Mouse (Mus musculus) lung, postnatal 0 days (tissue): ENCODE data around the gene Kif20b. TPM values are rescaled to one million over a fixed set of nuclear protein-coding genes. Genes with fewer than 3 reads are reported as not detected.
A peak's percentile ranks its signal among the peaks of the same experiment; 100 is the strongest.

Experiments used
- ATAC-seq: fragments of 200-750 bp; cut with Nextera tagmentation; 2 replicates; pipeline ENCODE4 v1.8.0; 2017; ENCODE audit warnings: moderate library complexity
- DNase-seq: peaks from one replicate; pipeline ENCODE4 v3.0.0-alpha.2; 2016; ENCODE audit warnings: low spot score
- H3K27ac ChIP-seq: fragments of 300-500 bp; sonication (generic); 2 replicates; pipeline ENCODE4 v1.5.1; 2014; ENCODE audit warnings: antibody characterized with exemption, mild to moderate bottlenecking, low read length, mixed read lengths
- H3K27me3 ChIP-seq: fragments of 300-500 bp; sonication (generic); replicated peaks from 2 replicates; pipeline ENCODE4 v1.6.1; 2014; ENCODE audit warnings: low read length, mixed read lengths; ENCODE audit not compliant: insufficient read depth
- H3K36me3 ChIP-seq: fragments of 300-500 bp; sonication (generic); 2 replicates; pipeline ENCODE4 v1.6.1; 2014; ENCODE audit warnings: low read length, mixed read lengths; ENCODE audit not compliant: insufficient read depth
- H3K4me1 ChIP-seq: fragments of 300-500 bp; sonication (generic); 2 replicates; pipeline ENCODE4 v1.6.1; 2014; ENCODE audit warnings: antibody characterized with exemption, low read depth, low read length, mixed read lengths; ENCODE audit not compliant: insufficient read depth
- H3K4me2 ChIP-seq: fragments of 300-500 bp; sonication (generic); replicated peaks from 2 replicates; pipeline ENCODE4 v1.6.1; 2014; ENCODE audit warnings: low read depth, mild to moderate bottlenecking, low read length, moderate library complexity, mixed read lengths
- H3K4me3 ChIP-seq: fragments of 300-500 bp; sonication (generic); 2 replicates; pipeline ENCODE4 v1.5.1; 2014; ENCODE audit warnings: low read depth, low read length
- H3K9ac ChIP-seq: fragments of 300-500 bp; sonication (generic); replicated peaks from 2 replicates; pipeline ENCODE4 v1.6.1; 2014; ENCODE audit warnings: low read depth, mild to moderate bottlenecking
- H3K9me3 ChIP-seq: fragments of 300-500 bp; sonication (generic); 2 replicates; pipeline ENCODE4 v1.6.1; 2016; ENCODE audit warnings: low read length, mixed read lengths
- CTCF ChIP-seq: IDR thresholded peaks from 2 replicates; pipeline ENCODE4 v1.5.1; 2016; ENCODE audit warnings: antibody characterized with exemption, mild to moderate bottlenecking
- EP300 ChIP-seq: IDR thresholded peaks from 2 replicates; pipeline ENCODE4 v1.6.1; 2016; ENCODE audit warnings: antibody characterized with exemption, mild to moderate bottlenecking, control low read depth
- WGBS: fragments of 180-500 bp; shearing (Covaris S2); extraction: QIAGEN DNeasy Blood & Tissue Kit; methylation state at CpG from one replicate; pipeline ENCODE4 v1.1.7; 2014; 5-methylcytosine and 5-hydroxymethylcytosine counted together
- polyA plus RNA-seq: library from polyadenylated mRNA; unstranded; fragments of >200 nt; fragmentation: Nextera tagmentation; extraction: Ambion mirVana; gene quantifications from 2 replicates; pipeline ENCODE4 v1.2.1, GENCODE M21; 2015

Kif20b gene
- polyA plus RNA-seq, 1 experiment from 2014 or later, result 4.2 TPM

DNA sequence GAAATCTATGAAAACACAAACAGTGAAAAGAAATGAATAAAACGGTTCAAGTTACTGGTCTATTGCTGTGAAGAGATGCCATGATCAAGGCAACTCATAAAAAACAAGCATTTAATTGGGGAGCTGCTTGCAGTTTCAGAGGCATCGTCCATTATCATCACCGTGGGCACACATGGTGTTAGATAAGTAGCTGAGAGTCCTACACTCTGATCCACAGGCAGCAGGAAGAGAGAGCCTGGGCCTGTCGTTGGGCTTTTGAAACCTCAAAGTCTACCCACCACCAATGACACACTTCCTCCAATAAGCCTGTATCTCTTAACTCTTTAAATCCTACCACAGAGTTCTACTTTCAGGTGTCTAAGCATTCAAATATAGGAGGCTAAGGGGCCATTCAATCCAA lies 27.1 kb upstream of the Kif20b start:
- no peak for TF ChIP-seq CTCF
- TF ChIP-seq EP300, result no peak
- H3K27ac ChIP-seq, result no peak overlapping the region
- no peaks in the 10 kb centered on the region for H3K9me3 ChIP-seq
- H3K9ac ChIP-seq, result no peak overlapping the region
- no peak for ATAC-seq
- 79% methylated on average over 4 of the region's 4 CpGs for WGBS
- no peak overlapping the region for H3K4me2 ChIP-seq
- no peak for DNase-seq
- H3K4me3 ChIP-seq, result no peak overlapping the region
- no peaks in the 10 kb centered on the region for H3K27me3 ChIP-seq
- H3K4me1 ChIP-seq, result no peaks in the 10 kb centered on the region; the same call in 1 of the 2 replicates
- no peaks in the 10 kb centered on the region for H3K36me3 ChIP-seq

- ATAC-seq (peak; percentile 55), DNase-seq (peak; percentile 42)
- H3K27ac ChIP-seq, result 0 out of 2 replicates have a peak overlapping the region, but pooled peaks have one; percentile 33
- H3K4me3 ChIP-seq, result no peak overlapping the region
- H3K4me2 ChIP-seq, result no peak overlapping the region
- no peaks in the 10 kb centered on the region for H3K9me3 ChIP-seq
- TF ChIP-seq CTCF, result no peak
- peak; percentile 40; the same call in 1 of the 2 replicates for TF ChIP-seq EP300
- H3K4me1 ChIP-seq, result no peaks in the 10 kb centered on the region
- H3K36me3 ChIP-seq, result no peaks in the 10 kb centered on the region
- WGBS, result 74% methylated on average over 15 of the region's 15 CpGs
- no peaks in the 10 kb centered on the region for H3K27me3 ChIP-seq
- no peak overlapping the region for H3K9ac ChIP-seq
Measured at GRCm38 (mm10) chr19:34897082-34897965, 24.8 kb upstream of the Kif20b start.

DNA sequence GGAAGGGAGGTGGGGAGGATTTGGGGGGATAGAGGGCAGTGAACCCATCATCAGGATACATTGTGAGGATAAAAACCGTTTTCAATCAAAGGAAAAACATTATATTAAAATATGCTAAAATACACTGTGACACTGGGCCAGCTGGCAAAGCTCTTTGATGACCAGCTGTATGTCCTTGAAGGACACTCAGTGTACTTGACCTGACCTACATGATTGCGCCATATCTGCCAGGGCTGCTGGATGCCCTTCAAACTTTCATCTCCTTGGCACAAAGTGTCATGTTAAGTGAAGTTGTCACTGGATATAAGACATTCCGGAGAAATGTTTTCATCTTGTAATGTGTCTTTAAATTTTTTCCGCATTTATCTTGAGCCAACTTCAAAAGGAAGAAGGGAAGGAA lies 23.2 kb upstream of the Kif20b start:
- no peak overlapping the region for H3K4me2 ChIP-seq
- no peak overlapping the region for H3K9ac ChIP-seq
- H3K4me3 ChIP-seq, result no peak overlapping the region
- H3K9me3 ChIP-seq, result no peaks in the 10 kb centered on the region
- ATAC-seq (peak; percentile 88), DNase-seq (peak; percentile 66)
- 0 out of 2 replicates have a peak overlapping the region, but pooled peaks have one; percentile 43 for H3K27ac ChIP-seq
- H3K27me3 ChIP-seq, result no peaks in the 10 kb centered on the region
- TF ChIP-seq CTCF (no peak), EP300 (peak; percentile 94; the same call in 1 of the 2 replicates)
- 49% methylated on average over 4 of the region's 4 CpGs for WGBS
- H3K36me3 ChIP-seq, result no peaks in the 10 kb centered on the region
- no peaks in the 10 kb centered on the region for H3K4me1 ChIP-seq

GRCm38 (mm10) chr19:34901266-34901665 lies 20.9 kb upstream of the Kif20b start:
- Histone ChIP-seq H3K9me3 (no peaks in the 10 kb centered on the region), H3K27me3 (no peaks in the 10 kb centered on the region), H3K4me3 (no peak overlapping the region), H3K9ac (no peak overlapping the region), H3K4me2 (no peak overlapping the region), H3K27ac (no peak overlapping the region), H3K36me3 (no peaks in the 10 kb centered on the region), H3K4me1 (no peaks in the 10 kb centered on the region)
- WGBS, result 87% methylated on average over 7 of the region's 7 CpGs
- TF ChIP-seq EP300, result no peak
- TF ChIP-seq CTCF, result no peak
- no peak for DNase-seq
- no peak for ATAC-seq

DNA sequence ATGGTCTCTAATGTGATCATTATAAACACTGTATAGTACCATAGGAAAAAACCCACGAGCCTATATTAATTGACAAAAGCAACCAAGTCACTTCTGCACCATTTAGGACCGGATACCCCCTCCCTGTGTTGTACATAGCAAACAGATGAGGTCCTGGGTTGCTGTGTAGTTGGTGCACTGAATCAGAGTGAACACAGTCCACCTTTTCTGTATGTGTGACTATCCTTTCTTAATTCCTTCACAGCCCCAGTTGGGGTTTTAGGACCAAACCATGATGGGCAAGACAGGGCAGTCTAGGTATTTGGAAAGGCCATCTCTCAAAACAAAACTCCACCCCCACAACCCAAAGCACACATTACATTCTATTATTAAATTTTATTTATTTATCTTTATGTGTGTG lies 20.4 kb upstream of the Kif20b start:
- H3K9me3 ChIP-seq, result no peaks in the 10 kb centered on the region
- H3K9ac ChIP-seq, result no peak overlapping the region
- no peak overlapping the region for H3K4me2 ChIP-seq
- no peak for TF ChIP-seq CTCF
- TF ChIP-seq EP300, result no peak
- ATAC-seq (no peak), DNase-seq (no peak)
- H3K36me3 ChIP-seq, result no peaks in the 10 kb centered on the region
- H3K27me3 ChIP-seq, result no peaks in the 10 kb centered on the region
- H3K4me3 ChIP-seq, result no peak overlapping the region
- no peak overlapping the region for H3K27ac ChIP-seq
- no peaks in the 10 kb centered on the region for H3K4me1 ChIP-seq
- 72% methylated on average over 2 of the region's 2 CpGs for WGBS

DNA sequence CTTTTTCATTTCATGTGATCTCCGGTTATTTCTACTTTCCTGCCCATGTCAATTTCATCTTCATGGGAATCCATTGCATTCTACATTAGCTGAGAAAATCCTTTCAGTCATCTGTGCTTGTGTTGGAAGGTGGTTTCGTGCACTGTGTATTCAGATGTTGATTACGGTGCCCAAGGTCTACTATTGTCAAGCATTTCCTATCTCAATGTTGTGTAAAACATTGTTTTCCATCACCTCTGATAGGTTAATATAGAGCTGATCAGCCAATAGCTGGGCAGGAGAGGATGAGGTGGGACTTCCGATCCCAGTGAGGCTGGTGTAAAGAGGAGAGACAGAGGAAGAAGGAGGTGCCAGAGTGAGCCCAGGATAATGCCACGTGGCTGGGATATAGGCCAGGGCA lies 18.1 kb upstream of the Kif20b start:
- H3K36me3 ChIP-seq, result no peaks in the 10 kb centered on the region
- H3K4me3 ChIP-seq, result no peak overlapping the region
- H3K4me1 ChIP-seq, result no peaks in the 10 kb centered on the region
- DNase-seq, result no peak
- H3K4me2 ChIP-seq, result no peak overlapping the region
- H3K27ac ChIP-seq, result no peak overlapping the region
- TF ChIP-seq EP300, result no peak
- no peak for TF ChIP-seq CTCF
- H3K27me3 ChIP-seq, result no peaks in the 10 kb centered on the region
- no peak overlapping the region for H3K9ac ChIP-seq
- no peaks in the 10 kb centered on the region for H3K9me3 ChIP-seq
- WGBS, result 72% methylated on average over 5 of the region's 5 CpGs
- no peak for ATAC-seq
